Mouse (Mus musculus): ENCODE data around the gene Fbn1.

DNA sequence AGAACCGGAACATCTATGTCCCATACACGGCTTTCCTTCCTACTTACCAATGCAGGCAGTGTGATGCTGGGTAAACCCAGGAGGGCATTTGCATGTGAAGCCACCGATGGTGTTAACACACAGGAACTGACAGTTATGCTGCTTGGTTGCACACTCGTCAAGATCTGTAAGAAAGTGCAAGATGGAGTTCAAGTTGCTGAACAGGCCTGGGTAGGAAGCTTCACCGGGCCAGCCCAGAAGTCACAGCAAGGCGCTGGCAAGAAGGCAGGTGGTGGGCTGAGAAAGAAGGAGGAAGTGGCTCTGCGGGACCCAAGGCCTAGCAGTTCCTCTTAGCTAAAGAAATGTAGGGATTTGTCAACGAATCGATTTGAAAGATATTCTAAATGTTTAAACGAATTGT, 198.1 kb downstream of the Fbn1 start:
- TF ChIP-seq POLR2A (IDR thresholded peaks at IDR 0.05; ENCODE audit: borderline replicate concordance, low read depth, low read length) (no peak), CTCF (IDR thresholded peaks at IDR 0.05; ENCODE audit: low read depth, low read length) (no peak)

Measured in bone marrow macrophage, adult 2 months (primary cell).